Mouse (Mus musculus): ENCODE data around the gene Wfdc17. TPM values are rescaled to one million over a fixed set of nuclear protein-coding genes. Genes with fewer than 3 reads are reported as not detected.

Wfdc17 gene
- polyA plus RNA-seq, 1 experiment, result 4.4 TPM

GRCm38 (mm10) chr11:83746681-83747080, 42.9 kb downstream of the Wfdc17 start, which contains the start of gene Wfdc21:
Wfdc21 (plus strand) TSS chr11:83746940.
- Histone ChIP-seq H3K4me3 (ENCODE audit: insufficient read depth, low read depth, low read length) (no peak within 1 kb of the TSS), H3K36me3 (ENCODE audit: control insufficient read depth, insufficient read depth, low read length) (no peaks in the 10 kb centered on the region), H3K27me3 (replicated peaks; ENCODE audit: control insufficient read depth, insufficient read depth, low read length) (no peaks in the 10 kb centered on the region), H3K4me1 (ENCODE audit: control insufficient read depth, insufficient read depth, low read length) (no peaks in the 10 kb centered on the region), H3K27ac (ENCODE audit: insufficient read depth, low read depth, low read length) (no peak within 1 kb of the TSS)
- 82% methylated on average over 5 of the region's 5 CpGs for WGBS
- no peak for TF ChIP-seq POLR2A (IDR thresholded peaks at IDR 0.05; ENCODE audit: low read depth, low read length)
- no peak for TF ChIP-seq CTCF (conservative IDR thresholded peaks at IDR 0.05; ENCODE audit: insufficient read depth, insufficient read length, low read depth, low read length)
- DNase-seq, result no peak

DNA sequence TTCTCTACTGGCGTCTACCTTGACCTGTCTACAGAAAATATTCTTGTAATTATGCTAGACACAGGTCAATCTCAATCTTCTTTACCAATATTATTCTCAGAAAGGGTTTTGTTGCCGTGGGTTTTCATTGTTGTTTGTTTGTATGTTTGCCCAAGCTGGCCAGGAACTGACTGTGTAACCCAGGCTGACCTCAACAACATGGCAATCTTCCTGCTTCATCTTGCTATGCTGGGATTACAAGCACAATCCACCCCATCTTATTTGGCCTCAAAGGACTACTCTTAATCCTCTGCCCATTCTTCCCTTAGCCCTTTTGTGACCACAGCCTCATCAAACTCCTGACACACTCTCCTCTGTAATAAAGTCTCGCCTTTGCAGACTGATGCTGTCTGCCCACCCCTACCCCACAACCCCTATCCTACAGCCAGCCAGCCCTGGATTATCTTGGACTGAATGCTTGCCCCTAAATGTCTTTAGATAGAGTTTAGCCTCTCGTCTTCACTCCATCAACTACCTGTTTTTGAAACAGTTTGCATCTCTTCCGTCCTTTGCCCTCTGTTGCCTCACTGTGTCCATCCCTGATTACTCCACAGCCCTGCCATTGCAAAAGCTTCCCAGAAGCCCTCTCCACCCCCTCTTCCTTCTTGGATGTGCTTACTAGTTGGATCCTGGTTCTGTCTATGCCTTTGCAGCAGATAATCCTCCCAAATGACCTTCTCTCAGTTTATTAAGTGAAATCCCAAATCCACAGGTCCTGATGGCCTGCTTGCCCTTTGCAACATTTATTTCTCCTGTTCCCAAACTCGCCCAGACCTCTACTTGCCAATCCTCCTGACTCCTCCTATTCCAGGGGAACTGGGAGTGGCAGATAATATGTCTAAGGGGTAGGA, 43.8 kb downstream of the Wfdc17 start:
- no peaks in the 10 kb centered on the region for H3K36me3 ChIP-seq (ENCODE audit: control insufficient read depth, insufficient read depth, low read length)
- H3K4me3 ChIP-seq (ENCODE audit: insufficient read depth, low read depth, low read length), result no peak overlapping the region
- H3K27ac ChIP-seq (ENCODE audit: insufficient read depth, low read depth, low read length), result no peak overlapping the region
- TF ChIP-seq POLR2A (IDR thresholded peaks at IDR 0.05; ENCODE audit: low read depth, low read length), result no peak
- no peaks in the 10 kb centered on the region for H3K27me3 ChIP-seq (replicated peaks; ENCODE audit: control insufficient read depth, insufficient read depth, low read length)
- no peaks in the 10 kb centered on the region for H3K4me1 ChIP-seq (ENCODE audit: control insufficient read depth, insufficient read depth, low read length)
- 71% methylated on average over 6 of the region's 6 CpGs for WGBS
- DNase-seq, result no peak

DNA sequence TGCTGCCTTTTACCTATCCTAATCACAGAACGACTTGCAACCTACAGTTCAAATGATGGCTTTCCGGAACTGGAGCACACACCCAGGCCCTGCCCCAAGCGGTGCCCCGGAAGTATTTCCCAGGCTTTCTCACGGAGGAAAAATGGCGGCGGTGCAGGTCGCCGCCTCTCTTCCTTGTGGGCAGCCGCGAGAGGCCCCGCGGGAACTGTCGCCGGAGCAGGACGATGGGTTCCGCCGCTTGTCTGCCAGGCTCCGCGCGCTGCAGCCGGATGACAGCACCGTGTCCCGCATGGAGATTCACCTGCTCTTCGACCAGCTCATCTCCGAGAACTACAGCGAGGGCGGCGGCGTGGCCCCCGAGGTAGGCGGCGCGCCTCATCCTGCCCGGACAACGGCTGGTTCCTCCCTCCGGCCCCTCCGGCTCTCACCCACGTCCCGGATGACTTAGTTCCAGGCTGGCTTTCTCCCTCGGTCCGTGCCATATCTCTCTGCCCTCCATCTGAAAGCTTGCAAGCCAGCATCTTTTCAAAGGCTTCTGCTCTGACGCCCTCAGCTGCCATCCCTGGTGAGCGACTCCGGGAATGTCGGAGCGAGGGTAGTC, 49.9 kb downstream of the Wfdc17 start, which contains the start of gene Heatr6:
Gene Heatr6, plus strand, starts transcription at position 116 of the 601 bp plus-strand sequence.
- Histone ChIP-seq H3K27ac (ENCODE audit: insufficient read depth, low read depth, low read length) (peak within 1 kb of the TSS; percentile 76), H3K36me3 (ENCODE audit: control insufficient read depth, insufficient read depth, low read length) (peaks cover 4% of the 10 kb centered on the region; the same call in 1 of the 2 replicates), H3K27me3 (replicated peaks; ENCODE audit: control insufficient read depth, insufficient read depth, low read length) (no peaks in the 10 kb centered on the region), H3K4me3 (ENCODE audit: insufficient read depth, low read depth, low read length) (peak within 1 kb of the TSS; percentile 71), H3K4me1 (ENCODE audit: control insufficient read depth, insufficient read depth, low read length) (no peaks in the 10 kb centered on the region; the same call in 1 of the 2 replicates)
- WGBS, result under 1% methylated on average over 47 of the region's 47 CpGs
- peak; percentile 94 for DNase-seq
- TF ChIP-seq POLR2A (IDR thresholded peaks at IDR 0.05; ENCODE audit: low read depth, low read length) (peak; percentile 16), CTCF (conservative IDR thresholded peaks at IDR 0.05; ENCODE audit: insufficient read depth, insufficient read length, low read depth, low read length) (no peak)

GRCm38 (mm10) chr11:83754227-83754626, 50.4 kb downstream of the Wfdc17 start:
- WGBS, result 5% methylated on average over 8 of the region's 8 CpGs
- no peaks in the 10 kb centered on the region; the same call in 1 of the 2 replicates for H3K4me1 ChIP-seq (ENCODE audit: control insufficient read depth, insufficient read depth, low read length)
- no peaks in the 10 kb centered on the region for H3K27me3 ChIP-seq (replicated peaks; ENCODE audit: control insufficient read depth, insufficient read depth, low read length)
- H3K4me3 ChIP-seq (ENCODE audit: insufficient read depth, low read depth, low read length), result peak overlapping the region; percentile 71
- peaks cover 4% of the 10 kb centered on the region; the same call in 1 of the 2 replicates for H3K36me3 ChIP-seq (ENCODE audit: control insufficient read depth, insufficient read depth, low read length)
- DNase-seq, result no peak
- no peak overlapping the region for H3K27ac ChIP-seq (ENCODE audit: insufficient read depth, low read depth, low read length)
- TF ChIP-seq CTCF (conservative IDR thresholded peaks at IDR 0.05; ENCODE audit: insufficient read depth, insufficient read length, low read depth, low read length), result no peak
- TF ChIP-seq POLR2A (IDR thresholded peaks at IDR 0.05; ENCODE audit: low read depth, low read length), result no peak

Other genes starting within 250 kb of the Wfdc17 start
- gene Mmp28, start 240.9 kb upstream of the Wfdc17 start, polyA plus RNA-seq (2012; rRNA removed), result 4.3 TPM in 2 replicates
- 7.2 and 13.8 TPM in 2 replicates for gene Taf15, start 230.9 kb upstream of the Wfdc17 start, polyA plus RNA-seq (2012; rRNA removed)
- 0.03 TPM in 1 of 2 replicates, not detected in the other for gene Heatr9, start 181.8 kb upstream of the Wfdc17 start, polyA plus RNA-seq (2012; rRNA removed)
- gene Ccl5, start 173.5 kb upstream of the Wfdc17 start, polyA plus RNA-seq (2012; rRNA removed), result 11.5 and 70.3 TPM in 2 replicates
- gene Ccl9, start 125.4 kb upstream of the Wfdc17 start, polyA plus RNA-seq (2012; rRNA removed), result 0.92 and 1.7 TPM in 2 replicates
- gene Ccl6, start 110.9 kb upstream of the Wfdc17 start, polyA plus RNA-seq (2012; rRNA removed), result 3.9 and 6.2 TPM in 2 replicates
- not detected in 2 replicates for gene Rpl9-ps1, start 58.4 kb upstream of the Wfdc17 start, polyA plus RNA-seq (2012; rRNA removed)
- gene Ccl3, start 54.6 kb upstream of the Wfdc17 start, polyA plus RNA-seq (2012; rRNA removed), result 1.6 and 1.8 TPM in 2 replicates
- 1.3 and 2.0 TPM in 2 replicates for gene Ccl4, start 41.4 kb upstream of the Wfdc17 start, polyA plus RNA-seq (2012; rRNA removed)
- gene Wfdc18, start 5.0 kb downstream of the Wfdc17 start, polyA plus RNA-seq (2012; rRNA removed), result not detected in 2 replicates
- gene Wfdc21, start 42.9 kb downstream of the Wfdc17 start, polyA plus RNA-seq (2012; rRNA removed), result 0.77 and 1.9 TPM in 2 replicates
- gene Heatr6, start 49.7 kb downstream of the Wfdc17 start, polyA plus RNA-seq (2012; rRNA removed), result 10.9 and 12.0 TPM in 2 replicates
- 161 and 172 TPM in 2 replicates for gene Hnf1b, start 146.1 kb downstream of the Wfdc17 start, polyA plus RNA-seq (2012; rRNA removed)
- gene Ddx52, start 238.1 kb downstream of the Wfdc17 start, polyA plus RNA-seq (2012; rRNA removed), result 5.5 and 7.2 TPM in 2 replicates